ENCODE assay signal across 26 mouse cellular contexts in genomic region chr12:12932238-12932637, GRCm38 (mm10). TPM values are rescaled to one million over a fixed set of nuclear protein-coding genes. Genes with fewer than 3 reads are reported as not detected.
A peak's percentile ranks its signal among the peaks of the same experiment; 100 is the strongest.
DNase-seq lines count a peak whose midpoint lies in the region; ATAC-seq and TF ChIP-seq lines count a peak whose summit lies in the region.
"Had no signal": no experiment of that assay in that cellular context is flagged by ENCODE, and none has a peak within 500 bp of the region (broad histone marks: within the 10 kb centered on the region; RNA-seq: fewer than 3 reads in every experiment).

No protein-coding gene starts in this region.

- peaks cover 23% of the 10 kb centered on the region for H3K36me3 ChIP-seq in kidney, embryonic 15.5 days
- H3K36me3 ChIP-seq in kidney, adult 2 months (ENCODE audit: control insufficient read depth, insufficient read depth, low read length), result no peaks in the 10 kb centered on the region; the same call in 1 of the 2 replicates
- 0 out of 2 replicates have a peak, but pooled peaks cover 4% of the 10 kb centered on the region for H3K36me3 ChIP-seq in liver, embryonic 15.5 days (replicated peaks)
- H3K36me3 ChIP-seq in liver, embryonic 12.5 days, result peaks cover 13% of the 10 kb centered on the region; the same call in 1 of the 2 replicates
- H3K36me3 ChIP-seq in hindbrain, embryonic 14.5 days (replicated peaks; ENCODE audit: control insufficient read depth, insufficient read depth), result peaks cover 27% of the 10 kb centered on the region

- DNase-seq in gastrocnemius, adult 2 months, result peak; percentile 20
- DNase-seq in gastrocnemius, postnatal 36 days, result no peak
- DNase-seq in kidney, adult 2 months, result no peak
- no peak for DNase-seq in hindbrain, embryonic 14.5 days (ENCODE audit: low spot score)
- DNase-seq: adrenal gland, adult 2 months; cerebellum, adult 2 months; cerebellum, postnatal 14 days; gastrocnemius, postnatal 14 days; heart, adult 11 months; heart, postnatal 36 days; kidney, adult 11 months; lung, adult 2 months; lung, postnatal 10 days; retina, postnatal 1 day; right cerebral cortex, postnatal 14 days had no signal

- peak; percentile 83 for ATAC-seq in kidney, embryonic 15.5 days (replicated peaks; ENCODE audit: low FRiP score)
- 0 out of 2 replicates have a peak, but pooled peaks have one; percentile 40 for ATAC-seq in liver, embryonic 15.5 days (ENCODE audit: insufficient read depth)
- no peak for ATAC-seq in liver, embryonic 12.5 days
- ATAC-seq in hindbrain, embryonic 14.5 days (ENCODE audit: low FRiP score), result no peak
- ATAC-seq: activated CD4-positive, CD25-positive, alpha-beta regulatory T cell, adult 4 months; forebrain, embryonic 13.5 days; midbrain, embryonic 15.5 days had no signal

- H3K4me1 ChIP-seq in kidney, embryonic 15.5 days, result peaks cover 27% of the 10 kb centered on the region
- peaks cover 3% of the 10 kb centered on the region; the same call in 1 of the 2 replicates for H3K4me1 ChIP-seq in kidney, adult 2 months (ENCODE audit: control insufficient read depth, insufficient read depth, low read length)
- H3K4me1 ChIP-seq in liver, embryonic 15.5 days (replicated peaks), result no peaks in the 10 kb centered on the region
- H3K4me1 ChIP-seq in liver, embryonic 12.5 days, result no peaks in the 10 kb centered on the region
- peaks cover 4% of the 10 kb centered on the region for H3K4me1 ChIP-seq in hindbrain, embryonic 14.5 days (replicated peaks; ENCODE audit: control insufficient read depth, insufficient read depth, low read length)

- no peaks in the 10 kb centered on the region for H3K27me3 ChIP-seq in kidney, embryonic 15.5 days
- no peaks in the 10 kb centered on the region for H3K27me3 ChIP-seq in kidney, adult 2 months (replicated peaks; ENCODE audit: control insufficient read depth, insufficient read depth, low read length)
- H3K27me3 ChIP-seq in liver, embryonic 15.5 days, result peaks cover 9% of the 10 kb centered on the region
- H3K27me3 ChIP-seq in liver, embryonic 12.5 days (replicated peaks), result peaks cover 5% of the 10 kb centered on the region
- H3K27me3 ChIP-seq in hindbrain, embryonic 14.5 days (ENCODE audit: control insufficient read depth, insufficient read depth, low read length), result no peaks in the 10 kb centered on the region
- H3K27me3 ChIP-seq: CH12.LX; forebrain, embryonic 13.5 days; limb, embryonic 15.5 days; midbrain, embryonic 15.5 days; neural tube, embryonic 15.5 days had no signal

- no peak overlapping the region for H3K4me2 ChIP-seq in kidney, embryonic 15.5 days
- H3K4me2 ChIP-seq in liver, embryonic 15.5 days, result no peak overlapping the region
- no peak overlapping the region for H3K4me2 ChIP-seq in liver, embryonic 12.5 days
- no peak overlapping the region for H3K4me2 ChIP-seq in hindbrain, embryonic 14.5 days (replicated peaks)
- H3K4me2 ChIP-seq: forebrain, embryonic 13.5 days; heart, embryonic 11.5 days; limb, embryonic 15.5 days; midbrain, embryonic 15.5 days; neural tube, embryonic 15.5 days had no signal

- no peak for TF ChIP-seq POLR2A in kidney, adult 2 months (IDR thresholded peaks at IDR 0.05; ENCODE audit: low read depth, low read length)

- WGBS in kidney, embryonic 15.5 days, result 38% methylated on average over 7 of the region's 7 CpGs
- WGBS in kidney, adult 2 months, result 57% methylated on average over 7 of the region's 7 CpGs
- WGBS in liver, embryonic 15.5 days (ENCODE audit: insufficient replicate concordance), result 50% methylated on average over 7 of the region's 7 CpGs
- WGBS in liver, embryonic 12.5 days (ENCODE audit: insufficient replicate concordance), result 64% methylated on average over 7 of the region's 7 CpGs
- WGBS in hindbrain, embryonic 14.5 days, result 75% methylated on average over 7 of the region's 7 CpGs

- no peaks in the 10 kb centered on the region for H3K9me3 ChIP-seq in kidney, embryonic 15.5 days (replicated peaks)
- H3K9me3 ChIP-seq in liver, embryonic 15.5 days (replicated peaks), result no peaks in the 10 kb centered on the region
- no peaks in the 10 kb centered on the region for H3K9me3 ChIP-seq in liver, embryonic 12.5 days (replicated peaks)
- no peaks in the 10 kb centered on the region for H3K9me3 ChIP-seq in hindbrain, embryonic 14.5 days (ENCODE audit: control insufficient read depth, low read length)
- H3K9me3 ChIP-seq: forebrain, embryonic 13.5 days; limb, embryonic 15.5 days; midbrain, embryonic 10.5 days; midbrain, embryonic 15.5 days; neural tube, embryonic 15.5 days had no signal

- no peak overlapping the region for H3K27ac ChIP-seq in gastrocnemius, adult 2 months
- peak overlapping the region; percentile 57 for H3K27ac ChIP-seq in kidney, embryonic 15.5 days
- H3K27ac ChIP-seq in kidney, adult 2 months (ENCODE audit: insufficient read depth, low read depth, low read length), result no peak overlapping the region
- H3K27ac ChIP-seq in liver, embryonic 15.5 days (replicated peaks), result no peak overlapping the region
- no peak overlapping the region for H3K27ac ChIP-seq in liver, embryonic 12.5 days
- no peak overlapping the region for H3K27ac ChIP-seq in hindbrain, embryonic 14.5 days
- H3K27ac ChIP-seq: forebrain, embryonic 13.5 days; limb, embryonic 15.5 days; midbrain, embryonic 10.5 days; midbrain, embryonic 15.5 days; neural tube, embryonic 15.5 days had no signal

- no peak overlapping the region for H3K4me3 ChIP-seq in gastrocnemius, adult 2 months
- no peak overlapping the region for H3K4me3 ChIP-seq in kidney, embryonic 15.5 days (replicated peaks)
- H3K4me3 ChIP-seq in kidney, adult 2 months (ENCODE audit: insufficient read depth, low read depth, low read length), result no peak overlapping the region
- no peak overlapping the region for H3K4me3 ChIP-seq in liver, embryonic 15.5 days (replicated peaks)
- no peak overlapping the region for H3K4me3 ChIP-seq in liver, embryonic 12.5 days
- no peak overlapping the region for H3K4me3 ChIP-seq in hindbrain, embryonic 14.5 days (replicated peaks; ENCODE audit: low read length)
- H3K4me3 ChIP-seq: forebrain, embryonic 13.5 days; limb, embryonic 15.5 days; midbrain, embryonic 10.5 days; midbrain, embryonic 15.5 days; neural tube, embryonic 15.5 days had no signal

- intact Hi-C loops in gastrocnemius, adult 2 months (cut with DNase I), result no loop called here
- intact Hi-C loops in gastrocnemius, postnatal 36 days (cut with DNase I), result no loop called here

- TF ChIP-seq CTCF in gastrocnemius, adult 2 months (IDR thresholded peaks at IDR 0.05), result no peak
- no peak for TF ChIP-seq CTCF in kidney, adult 2 months (conservative IDR thresholded peaks at IDR 0.05; ENCODE audit: insufficient read depth, insufficient read length, low read depth, low read length)

- H3K9ac ChIP-seq in kidney, embryonic 15.5 days, result no peak overlapping the region
- no peak overlapping the region for H3K9ac ChIP-seq in liver, embryonic 15.5 days
- H3K9ac ChIP-seq in liver, embryonic 12.5 days, result no peak overlapping the region
- no peak overlapping the region for H3K9ac ChIP-seq in hindbrain, embryonic 14.5 days
- H3K9ac ChIP-seq: forebrain, embryonic 13.5 days; limb, embryonic 15.5 days; midbrain, embryonic 15.5 days; neural tube, embryonic 15.5 days had no signal

RNA-seq across cellular contexts. Expression of gene Mycn, which starts 9.5 kb away (rescaled TPM):
- under 1 TPM; 0.31 to 0.50 TPM for total RNA-seq in gastrocnemius, adult 2 months (2021)
- under 1 TPM; 0.42 to 0.84 TPM for total RNA-seq in gastrocnemius, postnatal 36 days (2021)
- 85.5 and 87.2 TPM in 2 replicates for polyA plus RNA-seq in kidney, embryonic 15.5 days (2015; fragmentation: Nextera tagmentation; extraction: Ambion mirVana)
- 2.4 and 2.8 TPM in 2 replicates for polyA plus RNA-seq in kidney, adult 2 months (2012; rRNA removed)
- polyA plus RNA-seq in liver, embryonic 15.5 days (2015; fragmentation: Nextera tagmentation; extraction: Ambion mirVana), result 4.9 and 5.0 TPM in 2 replicates
- 17.7 and 18.5 TPM in 2 replicates for polyA plus RNA-seq in liver, embryonic 12.5 days (2016; fragmentation: Nextera tagmentation; extraction: Ambion mirVana)
- 50.3 and 63.6 TPM in 2 replicates for polyA plus RNA-seq in hindbrain, embryonic 14.5 days (2014; fragmentation: Nextera tagmentation; extraction: Ambion mirVana)
- total RNA-seq: CH12.LX had no signal
- polyA plus RNA-seq: activated CD4-positive, CD25-positive, alpha-beta regulatory T cell, adult 4 months had no signal

Comparison
In these comparisons a context has a peak if more than half of its experiments do, and no peak if none do; other contexts are left out.
1. ATAC-seq: peak in kidney, embryonic 15.5 days (single experiment) and liver, embryonic 15.5 days (single experiment); none in liver, embryonic 12.5 days (single experiment) and hindbrain, embryonic 14.5 days (single experiment).